Mouse (Mus musculus) frontal cortex, adult (tissue): ENCODE results near the gene Ctnnd2.

ENCODE experiments used
- ATAC-seq: cut with Nextera tagmentation; 2 replicates; pipeline ENCODE4 v1.9.2; 2017; ENCODE audit warnings: mild to moderate bottlenecking, moderate library complexity, mixed read lengths; ENCODE audit not compliant: low TSS enrichment

Ctnnd2 gene

DNA sequence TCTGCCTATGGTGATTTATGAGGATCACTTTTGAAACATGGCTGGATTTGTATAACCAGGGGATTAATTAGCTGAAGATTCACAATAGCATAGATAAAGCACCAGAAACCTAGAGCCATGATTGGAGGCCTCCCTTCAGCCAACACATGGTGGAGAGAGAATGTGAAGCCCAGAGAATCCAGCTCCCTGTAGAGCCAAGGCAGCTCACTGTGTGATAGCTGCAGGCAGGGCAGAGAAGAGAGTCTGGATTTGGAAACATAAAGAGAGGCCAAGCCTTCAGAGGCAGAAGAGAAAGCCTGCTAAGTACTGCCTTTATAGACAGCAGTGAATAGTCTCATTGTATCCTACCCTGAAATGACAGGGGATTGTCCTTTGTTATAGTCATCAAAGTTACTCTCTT, 340.7 kb downstream of the Ctnnd2 start:
- peak; percentile 44; the same call in 1 of the 2 replicates for ATAC-seq

GRCm38 (mm10) chr15:30515425-30515824, 343.0 kb downstream of the Ctnnd2 start:
- ATAC-seq, result no peak

GRCm38 (mm10) chr15:30541459-30541858, 369.1 kb downstream of the Ctnnd2 start:
- ATAC-seq, result peak; percentile 48

- peak; percentile 75 for ATAC-seq
Observed at GRCm38 (mm10) chr15:30548263-30548662, 375.9 kb downstream of the Ctnnd2 start.

DNA sequence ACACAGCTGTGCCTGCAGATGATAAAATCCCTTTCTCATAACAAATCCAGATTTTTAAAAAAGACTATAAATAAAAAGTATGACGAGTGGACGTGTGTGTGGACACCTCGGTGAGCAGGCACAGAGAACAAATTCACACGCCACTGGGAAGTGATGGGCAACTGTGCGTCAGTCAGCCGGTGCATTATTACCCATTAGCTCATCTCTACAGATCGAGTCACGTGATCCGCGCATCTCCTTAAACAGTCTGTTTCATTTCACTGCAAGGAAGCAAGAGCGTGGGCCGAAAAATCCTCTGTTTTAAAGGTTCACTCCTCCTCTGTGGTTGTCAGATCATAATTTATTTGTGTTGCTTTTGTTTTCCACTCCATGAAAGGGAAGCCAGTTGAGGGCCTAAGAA, 378.6 kb downstream of the Ctnnd2 start:
- peak; percentile 36; the same call in 1 of the 2 replicates for ATAC-seq

- ATAC-seq, result no peak
Observed at GRCm38 (mm10) chr15:30553910-30554406, 381.6 kb downstream of the Ctnnd2 start.

DNA sequence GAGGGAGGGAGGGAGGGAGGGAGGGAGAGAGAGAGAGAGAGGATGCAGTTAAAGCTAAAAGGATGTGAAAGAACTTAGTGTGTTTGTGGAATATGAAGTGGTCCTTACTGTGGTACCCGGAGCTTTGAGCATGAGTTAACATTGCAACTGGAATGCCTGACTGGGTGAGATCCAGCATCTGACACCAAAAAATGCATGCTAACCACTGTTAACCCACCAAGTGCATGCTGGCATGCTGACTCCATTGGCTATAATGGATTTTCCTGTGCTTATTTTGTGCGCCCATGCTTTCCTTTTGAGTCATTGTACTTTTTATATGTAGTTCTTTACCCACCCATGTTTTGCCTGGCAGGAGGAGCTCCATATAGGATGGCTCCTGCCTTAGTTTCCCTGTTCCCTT, 383.4 kb downstream of the Ctnnd2 start:
- no peak for ATAC-seq

DNA sequence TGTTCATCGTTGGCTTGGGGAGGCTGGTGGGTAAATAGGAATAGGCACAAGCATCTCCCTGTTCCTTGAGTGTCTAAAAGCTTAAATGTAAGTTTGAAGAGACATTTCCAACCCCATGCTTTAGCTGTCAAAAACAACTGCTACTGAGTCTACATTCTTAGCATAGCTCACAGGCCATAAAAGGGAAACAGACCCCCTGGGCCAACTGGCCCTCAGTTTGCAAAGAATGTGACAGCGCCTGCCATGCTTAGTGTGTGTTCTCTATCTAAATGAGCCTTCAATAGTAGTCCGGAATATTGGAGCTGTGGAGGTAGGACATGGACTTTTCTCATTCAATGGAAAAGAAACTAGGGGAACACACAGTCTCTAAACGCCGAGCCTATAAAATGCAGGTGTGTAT, 390.0 kb downstream of the Ctnnd2 start:
- ATAC-seq, result no peak

DNA sequence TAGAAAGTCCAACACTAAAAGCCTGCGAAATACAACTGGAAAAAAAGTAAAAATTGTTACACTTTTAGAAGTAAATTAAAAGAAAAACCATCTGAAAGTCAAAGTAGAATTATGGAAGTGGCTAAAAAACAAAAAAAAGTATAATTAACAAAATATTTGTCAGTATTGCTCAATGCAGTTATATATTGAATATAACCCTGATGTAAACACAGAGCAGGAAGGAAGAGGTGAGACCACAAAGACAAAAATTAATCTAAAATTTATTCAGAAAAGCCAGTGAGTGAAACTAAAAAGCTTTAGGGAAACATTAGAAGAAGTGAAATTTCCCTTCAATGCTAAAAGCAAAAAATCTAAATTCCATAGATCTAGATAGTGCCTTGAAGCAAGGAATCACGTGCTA, 392.2 kb downstream of the Ctnnd2 start:
- no peak for ATAC-seq

- ATAC-seq, result peak; percentile 88
Observed at GRCm38 (mm10) chr15:30570254-30570800, 397.9 kb downstream of the Ctnnd2 start.

DNA sequence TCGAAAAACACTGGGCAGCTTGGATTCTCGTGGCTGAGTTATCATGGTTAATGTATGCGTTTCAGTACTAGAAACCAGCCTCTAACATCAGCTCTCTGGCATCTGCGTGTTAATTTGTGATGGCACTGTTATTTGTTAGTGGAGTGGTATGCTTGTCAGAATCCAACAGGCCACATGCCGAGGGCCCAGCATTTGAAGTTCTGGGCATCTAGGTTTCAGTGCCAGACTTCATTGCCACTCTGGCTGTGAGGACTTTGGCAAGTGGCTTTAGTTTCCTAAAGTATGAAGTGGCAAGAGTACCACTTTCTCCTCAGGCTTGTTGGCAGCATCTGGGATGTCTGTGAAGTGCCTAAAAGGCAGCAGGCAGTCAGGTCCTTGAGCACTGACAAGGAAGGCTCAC, 415.1 kb downstream of the Ctnnd2 start:
- ATAC-seq, result 0 out of 2 replicates have a peak, but pooled peaks have one; percentile 5

- peak; percentile 78 for ATAC-seq
Observed at GRCm38 (mm10) chr15:30590865-30591264, 418.5 kb downstream of the Ctnnd2 start.

DNA sequence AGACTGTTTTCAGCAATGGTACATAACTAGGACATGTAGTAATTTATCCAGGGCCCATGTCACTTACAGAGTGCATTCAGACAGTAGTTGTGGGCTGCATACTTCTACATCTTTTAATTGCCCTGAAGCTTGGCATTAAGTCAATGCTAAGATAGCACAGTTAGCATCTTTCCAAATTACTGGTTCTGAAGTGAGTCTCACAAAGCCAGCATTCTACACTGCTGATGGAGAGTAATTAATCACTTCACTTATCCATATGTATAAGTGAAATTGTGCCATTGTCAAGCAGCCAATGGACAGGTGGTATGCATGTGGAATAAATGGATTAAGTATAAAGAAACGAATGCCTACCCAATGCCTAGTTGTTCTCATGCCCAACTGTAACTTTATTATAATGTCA, 423.1 kb downstream of the Ctnnd2 start:
- no peak for ATAC-seq

- ATAC-seq, result 0 out of 2 replicates have a peak, but pooled peaks have one; percentile 17
Observed at GRCm38 (mm10) chr15:30610613-30611012, 438.2 kb downstream of the Ctnnd2 start.

GRCm38 (mm10) chr15:30615451-30615850, 443.1 kb downstream of the Ctnnd2 start:
- no peak for ATAC-seq

- no peak for ATAC-seq
Observed at GRCm38 (mm10) chr15:30616861-30617260, 444.5 kb downstream of the Ctnnd2 start.

GRCm38 (mm10) chr15:30617932-30618331, 445.5 kb downstream of the Ctnnd2 start:
- ATAC-seq, result no peak

DNA sequence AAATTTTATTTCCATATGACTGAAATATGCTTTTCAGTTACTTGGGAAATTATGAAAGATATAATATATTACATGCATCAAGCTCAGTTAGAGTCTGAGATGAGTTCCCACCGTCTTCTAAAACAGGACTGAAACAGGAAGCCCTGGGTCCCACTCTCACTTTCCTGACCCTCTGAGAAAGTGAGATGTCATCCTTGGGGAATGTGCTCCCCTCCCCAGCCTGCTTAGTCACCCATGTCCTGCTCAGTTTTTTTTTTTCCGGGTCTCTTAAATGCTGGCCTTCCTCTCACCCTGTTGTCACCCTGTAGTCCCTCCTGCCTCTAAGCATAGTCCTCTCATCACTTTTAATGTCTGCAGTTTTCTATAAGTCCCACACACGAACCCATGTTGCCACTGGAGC, 456.1 kb downstream of the Ctnnd2 start:
- no peak for ATAC-seq

- no peak for ATAC-seq
Observed at GRCm38 (mm10) chr15:30632113-30632735, 459.8 kb downstream of the Ctnnd2 start.

GRCm38 (mm10) chr15:30633917-30634316, 461.5 kb downstream of the Ctnnd2 start:
- no peak for ATAC-seq

DNA sequence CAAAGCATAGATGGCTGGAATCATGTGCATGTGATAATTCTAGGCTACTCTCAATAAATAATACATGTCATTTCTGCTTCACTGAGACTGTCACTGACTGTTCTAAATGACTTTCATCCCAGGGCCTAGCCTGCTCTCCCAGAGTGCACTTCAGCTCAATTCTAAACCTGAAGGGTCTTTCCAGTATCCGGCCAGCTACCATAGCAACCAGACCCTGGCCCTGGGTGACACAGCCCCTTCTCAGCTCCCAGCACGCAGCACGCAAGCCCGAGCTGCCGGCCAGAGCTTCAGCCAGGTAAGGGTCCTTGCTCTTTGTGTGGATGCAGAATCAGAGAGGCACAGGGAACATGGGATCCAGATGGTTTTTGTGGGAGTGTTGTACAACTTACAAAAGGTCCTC, 462.1 kb downstream of the Ctnnd2 start:
- no peak for ATAC-seq

- no peak for ATAC-seq
Observed at GRCm38 (mm10) chr15:30640651-30641050, 468.3 kb downstream of the Ctnnd2 start.

DNA sequence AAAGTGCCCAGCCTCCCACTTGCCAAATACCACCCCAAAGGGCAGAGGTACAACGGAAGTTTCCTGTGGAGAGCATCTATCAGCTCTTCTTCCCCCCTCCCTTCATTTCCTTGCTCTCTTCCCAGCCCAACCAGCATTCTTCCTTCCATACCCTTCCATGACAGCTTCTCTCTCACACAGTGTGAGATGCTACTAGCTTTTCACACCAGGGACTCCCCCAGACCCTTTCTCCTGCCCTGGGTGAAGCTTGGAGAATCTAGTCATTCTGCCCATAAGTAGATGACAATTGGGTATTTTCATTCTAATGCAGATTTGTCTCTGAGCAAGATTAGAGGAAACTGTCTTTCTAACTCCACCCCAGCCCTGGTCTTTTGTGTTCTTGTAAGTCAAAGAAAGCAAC, 473.3 kb downstream of the Ctnnd2 start:
- ATAC-seq, result no peak
